Mouse (Mus musculus): ENCODE results near the gene Helt. TPM values are rescaled to one million over a fixed set of nuclear protein-coding genes. Genes with fewer than 3 reads are reported as not detected.

Gene Helt
- polyA plus RNA-seq, 1 experiment from 2014 or later = not detected

- Histone ChIP-seq H3K27me3 (replicated peaks; ENCODE audit: control insufficient read depth, insufficient read depth, low read length) (no peaks in the 10 kb centered on the region), H3K4me3 (ENCODE audit: low read depth, low read length) (no peak overlapping the region), H3K4me2 (replicated peaks; ENCODE audit: low read depth) (no peak overlapping the region), H3K9me3 (ENCODE audit: control insufficient read depth) (no peaks in the 10 kb centered on the region), H3K4me1 (replicated peaks; ENCODE audit: control insufficient read depth, insufficient read depth, low read length) (0 out of 2 replicates have a peak, but pooled peaks cover 3% of the 10 kb centered on the region), H3K9ac (ENCODE audit: low read depth, low read length) (no peak overlapping the region), H3K27ac (ENCODE audit: low read depth, low read length) (no peak overlapping the region), H3K36me3 (ENCODE audit: control insufficient read depth, insufficient read depth) (no peaks in the 10 kb centered on the region)
- 73% methylated on average over 5 of the region's 5 CpGs for WGBS
- no peak for ATAC-seq
- no peak for TF ChIP-seq CTCF (IDR thresholded peaks at IDR 0.05; ENCODE audit: low read depth)
These were observed 37.3 kb upstream of the Helt start for GRCm38 (mm10) chr8:46331801-46332200.

- Histone ChIP-seq H3K4me1 (replicated peaks; ENCODE audit: control insufficient read depth, insufficient read depth, low read length) (peaks cover 4% of the 10 kb centered on the region; the same call in 1 of the 2 replicates), H3K27ac (ENCODE audit: low read depth, low read length) (no peak overlapping the region), H3K4me2 (replicated peaks; ENCODE audit: low read depth) (no peak overlapping the region), H3K9me3 (ENCODE audit: control insufficient read depth) (no peaks in the 10 kb centered on the region), H3K9ac (ENCODE audit: low read depth, low read length) (no peak overlapping the region), H3K4me3 (ENCODE audit: low read depth, low read length) (no peak overlapping the region), H3K36me3 (ENCODE audit: control insufficient read depth, insufficient read depth) (no peaks in the 10 kb centered on the region), H3K27me3 (replicated peaks; ENCODE audit: control insufficient read depth, insufficient read depth, low read length) (no peaks in the 10 kb centered on the region)
- TF ChIP-seq CTCF (IDR thresholded peaks at IDR 0.05; ENCODE audit: low read depth) = no peak
- no peak for ATAC-seq
- WGBS = 71% methylated on average over 4 of the region's 4 CpGs
These were observed 34.9 kb upstream of the Helt start for GRCm38 (mm10) chr8:46329396-46329795.

GRCm38 (mm10) chr8:46327284-46327683 is 32.8 kb upstream of the Helt start:
- no peak overlapping the region for H3K4me2 ChIP-seq (replicated peaks; ENCODE audit: low read depth)
- no peak overlapping the region for H3K4me3 ChIP-seq (ENCODE audit: low read depth, low read length)
- H3K27me3 ChIP-seq (replicated peaks; ENCODE audit: control insufficient read depth, insufficient read depth, low read length) = no peaks in the 10 kb centered on the region
- H3K9me3 ChIP-seq (ENCODE audit: control insufficient read depth) = no peaks in the 10 kb centered on the region
- H3K36me3 ChIP-seq (ENCODE audit: control insufficient read depth, insufficient read depth) = no peaks in the 10 kb centered on the region
- TF ChIP-seq CTCF (IDR thresholded peaks at IDR 0.05; ENCODE audit: low read depth) = no peak
- whole genome bisulfite sequencing = 69% methylated on average over 7 of the region's 7 CpGs
- H3K9ac ChIP-seq (ENCODE audit: low read depth, low read length) = no peak overlapping the region
- H3K4me1 ChIP-seq (replicated peaks; ENCODE audit: control insufficient read depth, insufficient read depth, low read length) = peaks cover 13% of the 10 kb centered on the region; the same call in 1 of the 2 replicates
- no peak overlapping the region for H3K27ac ChIP-seq (ENCODE audit: low read depth, low read length)
- ATAC-seq = no peak

- 82% methylated on average over 5 of the region's 5 CpGs for WGBS
These were observed 32.2 kb upstream of the Helt start for GRCm38 (mm10) chr8:46326715-46327114.

GRCm38 (mm10) chr8:46324676-46325075 is 30.2 kb upstream of the Helt start:
- Histone ChIP-seq H3K9ac (ENCODE audit: low read depth, low read length) (no peak overlapping the region), H3K27ac (ENCODE audit: low read depth, low read length) (no peak overlapping the region), H3K36me3 (ENCODE audit: control insufficient read depth, insufficient read depth) (no peaks in the 10 kb centered on the region), H3K4me1 (replicated peaks; ENCODE audit: control insufficient read depth, insufficient read depth, low read length) (peaks cover 13% of the 10 kb centered on the region; the same call in 1 of the 2 replicates), H3K4me3 (ENCODE audit: low read depth, low read length) (no peak overlapping the region), H3K4me2 (replicated peaks; ENCODE audit: low read depth) (no peak overlapping the region), H3K9me3 (ENCODE audit: control insufficient read depth) (no peaks in the 10 kb centered on the region), H3K27me3 (replicated peaks; ENCODE audit: control insufficient read depth, insufficient read depth, low read length) (no peaks in the 10 kb centered on the region)
- no peak for TF ChIP-seq CTCF (IDR thresholded peaks at IDR 0.05; ENCODE audit: low read depth)
- ATAC-seq = no peak
- 78% methylated on average over 5 of the region's 5 CpGs for WGBS

More at GRCm38 (mm10) chr8:46326715-46327114, 32.2 kb upstream of the Helt start:
- Histone ChIP-seq H3K4me3 (ENCODE audit: low read depth, low read length) (no peak overlapping the region), H3K27ac (ENCODE audit: low read depth, low read length) (no peak overlapping the region), H3K36me3 (ENCODE audit: control insufficient read depth, insufficient read depth) (no peaks in the 10 kb centered on the region), H3K4me1 (replicated peaks; ENCODE audit: control insufficient read depth, insufficient read depth, low read length) (peaks cover 13% of the 10 kb centered on the region; the same call in 1 of the 2 replicates), H3K9ac (ENCODE audit: low read depth, low read length) (no peak overlapping the region), H3K9me3 (ENCODE audit: control insufficient read depth) (no peaks in the 10 kb centered on the region), H3K4me2 (replicated peaks; ENCODE audit: low read depth) (no peak overlapping the region), H3K27me3 (replicated peaks; ENCODE audit: control insufficient read depth, insufficient read depth, low read length) (no peaks in the 10 kb centered on the region)
- no peak for ATAC-seq
- TF ChIP-seq CTCF (IDR thresholded peaks at IDR 0.05; ENCODE audit: low read depth) = no peak

- H3K27ac ChIP-seq (ENCODE audit: low read depth, low read length) = no peak overlapping the region
- ATAC-seq = peak; percentile 74
These were observed 29.3 kb upstream of the Helt start for GRCm38 (mm10) chr8:46323672-46324191.

More at GRCm38 (mm10) chr8:46323672-46324191, 29.3 kb upstream of the Helt start:
- 33% methylated on average over 5 of the region's 5 CpGs for WGBS
- 0 out of 2 replicates have a peak overlapping the region, but pooled peaks have one; percentile 11 for H3K9ac ChIP-seq (ENCODE audit: low read depth, low read length)
- no peaks in the 10 kb centered on the region for H3K27me3 ChIP-seq (replicated peaks; ENCODE audit: control insufficient read depth, insufficient read depth, low read length)
- no peaks in the 10 kb centered on the region for H3K9me3 ChIP-seq (ENCODE audit: control insufficient read depth)
- H3K36me3 ChIP-seq (ENCODE audit: control insufficient read depth, insufficient read depth) = no peaks in the 10 kb centered on the region
- H3K4me2 ChIP-seq (replicated peaks; ENCODE audit: low read depth) = no peak overlapping the region
- TF ChIP-seq CTCF (IDR thresholded peaks at IDR 0.05; ENCODE audit: low read depth) = no peak
- H3K4me1 ChIP-seq (replicated peaks; ENCODE audit: control insufficient read depth, insufficient read depth, low read length) = peaks cover 13% of the 10 kb centered on the region; the same call in 1 of the 2 replicates
- H3K4me3 ChIP-seq (ENCODE audit: low read depth, low read length) = no peak overlapping the region

All from intestine, postnatal 0 days (tissue).